Mouse (Mus musculus) liver, embryonic 14.5 days (tissue): ENCODE results near the gene Sdsl.

Experiments used
- CTCF ChIP-seq: IDR thresholded peaks from 2 replicates; pipeline ENCODE4 v1.5.1; 2016; ENCODE audit warnings: antibody characterized with exemption, low read depth, control low read depth
- EP300 ChIP-seq: IDR thresholded peaks from 2 replicates; pipeline ENCODE4 v1.6.1; 2016; ENCODE audit warnings: antibody characterized with exemption, low read depth

GRCm38 (mm10) chr5:120427451-120427938 lies 45.1 kb downstream of the Sdsl start:
- no peak for TF ChIP-seq CTCF
- no peak for TF ChIP-seq EP300
